Mouse (Mus musculus) intestine, postnatal 0 days (tissue): ENCODE measurements around the gene Gpr84. TPM values are rescaled to one million over a fixed set of nuclear protein-coding genes. Genes with fewer than 3 reads are reported as not detected.

Experiments
- ATAC-seq: fragments of 200-750 bp; cut with Nextera tagmentation; 2 replicates; pipeline ENCODE4 v1.8.0; 2017; ENCODE audit warnings: mild to moderate bottlenecking, moderate TSS enrichment, moderate library complexity
- H3K27ac ChIP-seq: fragments of 300-500 bp; sonication (generic); 2 replicates; pipeline ENCODE4 v1.5.1; 2014; ENCODE audit warnings: mild to moderate bottlenecking, low read depth, low read length, moderate library complexity
- H3K27me3 ChIP-seq: fragments of 300-500 bp; sonication (generic); replicated peaks from 2 replicates; pipeline ENCODE4 v1.6.1; 2014; ENCODE audit warnings: low read length, mixed read lengths; ENCODE audit not compliant: control insufficient read depth, insufficient read depth
- H3K36me3 ChIP-seq: fragments of 300-500 bp; sonication (generic); 2 replicates; pipeline ENCODE4 v1.6.1; 2014; ENCODE audit warnings: mild to moderate bottlenecking, moderate library complexity; ENCODE audit not compliant: control insufficient read depth, insufficient read depth
- H3K4me1 ChIP-seq: fragments of 300-500 bp; sonication (generic); replicated peaks from 2 replicates; pipeline ENCODE4 v1.6.1; 2014; ENCODE audit warnings: antibody characterized with exemption, low read length, mixed read lengths; ENCODE audit not compliant: control insufficient read depth, insufficient read depth
- H3K4me2 ChIP-seq: fragments of 300-500 bp; sonication (generic); replicated peaks from 2 replicates; pipeline ENCODE4 v1.6.1; 2014; ENCODE audit warnings: low read depth, mild to moderate bottlenecking, moderate library complexity
- H3K4me3 ChIP-seq: fragments of 300-500 bp; sonication (generic); 2 replicates; pipeline ENCODE4 v1.5.1; 2014; ENCODE audit warnings: low read depth, low read length
- H3K9ac ChIP-seq: fragments of 300-500 bp; sonication (generic); 2 replicates; pipeline ENCODE4 v1.6.1; 2014; ENCODE audit warnings: mild to moderate bottlenecking, low read depth, low read length
- H3K9me3 ChIP-seq: fragments of 300-500 bp; sonication (generic); 2 replicates; pipeline ENCODE4 v1.6.1; 2016; ENCODE audit warnings: mixed run types; ENCODE audit not compliant: control insufficient read depth
- CTCF ChIP-seq: sonication (generic); IDR thresholded peaks from 2 replicates; pipeline ENCODE4 v1.5.1; 2016; ENCODE audit warnings: low read depth, mild to moderate bottlenecking, control low read depth, antibody characterized with exemption, moderate library complexity
- WGBS: fragments of 180-500 bp; shearing (Covaris S2); extraction: QIAGEN DNeasy Blood & Tissue Kit; methylation state at CpG from one replicate; pipeline ENCODE4 v1.1.7; 2014; 5-methylcytosine and 5-hydroxymethylcytosine counted together
- microRNA counts: library from miRNA; unstranded; fragments of <30 nt; microRNA quantifications from one replicate; lab custom pipeline; 2016
- microRNA-seq: library from miRNA; unstranded; fragments of <30 nt; microRNA quantifications from one replicate; pipeline ENCODE4, GENCODE M21; 2016
- polyA plus RNA-seq: library from polyadenylated mRNA; unstranded; fragments of >200 nt; fragmentation: Nextera tagmentation; extraction: Ambion mirVana; gene quantifications from 2 replicates; pipeline ENCODE4 v1.2.1, GENCODE M21; 2015

Gene Gpr84
- polyA plus RNA-seq, 1 experiment from 2014 or later, result not detected

- H3K9ac ChIP-seq, result no peak overlapping the region
- TF ChIP-seq CTCF, result no peak
- WGBS, result 75% methylated on average over 5 of the region's 5 CpGs
- H3K9me3 ChIP-seq, result no peaks in the 10 kb centered on the region
- H3K4me3 ChIP-seq, result no peak overlapping the region
- no peak overlapping the region for H3K27ac ChIP-seq
- ATAC-seq, result no peak
- H3K4me2 ChIP-seq, result no peak overlapping the region
- H3K36me3 ChIP-seq, result no peaks in the 10 kb centered on the region
- no peaks in the 10 kb centered on the region for H3K27me3 ChIP-seq
- 0 out of 2 replicates have a peak, but pooled peaks cover 6% of the 10 kb centered on the region for H3K4me1 ChIP-seq
These were observed 51.2 kb downstream of the Gpr84 start for GRCm38 (mm10) chr15:103259162-103259561.

MicroRNAs encoded within 50 kb of the gene (microRNA counts, 519-probe panel; counts per million panel counts)
- microRNA mmu-miR-148b (lab: Ali Mortazavi, UCI), result 4,272 counts per million, percentile 63 among the panel's probes with 10 or more counts

Small RNA genes lying within 50 kb of the gene (microRNA-seq; reads per million reads assigned to microRNA genes)
- gene Mir148b (621 reads per million, percentile 71 among the genes with 10 or more reads in this experiment), gene Mir6963 (not detected)

Other genes starting within 250 kb of the Gpr84 start
- 8.6 and 9.2 TPM in 2 replicates for gene Smug1, start 143.5 kb downstream of the Gpr84 start, polyA plus RNA-seq
- 24.0 TPM in 2 replicates for gene Cbx5, start 70.8 kb downstream of the Gpr84 start, polyA plus RNA-seq
- gene Hnrnpa1, start 70.2 kb downstream of the Gpr84 start, polyA plus RNA-seq, result 219 and 224 TPM in 2 replicates
- gene Nfe2, start 52.2 kb downstream of the Gpr84 start, polyA plus RNA-seq, result 0.82 and 0.90 TPM in 2 replicates
- 248 and 253 TPM in 2 replicates for gene Copz1, start 37.9 kb downstream of the Gpr84 start, polyA plus RNA-seq
- gene Zfp385a, start 29.5 kb upstream of the Gpr84 start, polyA plus RNA-seq, result 2.9 and 3.1 TPM in 2 replicates
- gene Itga5, start 56.2 kb upstream of the Gpr84 start, polyA plus RNA-seq, result 25.0 and 25.8 TPM in 2 replicates
- 0.23 TPM in 1 of 2 replicates, not detected in the other for gene Gtsf1, start 119.9 kb upstream of the Gpr84 start, polyA plus RNA-seq
- gene Gtsf2, start 137.9 kb upstream of the Gpr84 start, polyA plus RNA-seq, result not detected in 2 replicates
- gene Nckap1l, start 143.2 kb upstream of the Gpr84 start, polyA plus RNA-seq, result 1.7 TPM in 2 replicates
- 4.0 and 4.5 TPM in 2 replicates for gene Pde1b, start 192.4 kb upstream of the Gpr84 start, polyA plus RNA-seq
- gene Ppp1r1a, start 227.4 kb upstream of the Gpr84 start, polyA plus RNA-seq, result 6.1 and 7.8 TPM in 2 replicates